Mouse (Mus musculus): ENCODE data around the gene Prickle3.
"Not testable (repeated sequence)": the region's sequence is repeated elsewhere in the genome, so short reads cannot be mapped to it uniquely, and the experiment has no call there.

Prickle3 gene

GRCm38 (mm10) chrX:7672739-7673138 is 15.7 kb downstream of the Prickle3 start:
- peak; percentile 63 for DNase-seq

GRCm38 (mm10) chrX:7673578-7674281 is 16.7 kb downstream of the Prickle3 start:
- peak; percentile 63 for DNase-seq

- peak; percentile 13 for DNase-seq
Observed at GRCm38 (mm10) chrX:7674284-7675000, 17.4 kb downstream of the Prickle3 start.

GRCm38 (mm10) chrX:7675001-7675380 is 17.9 kb downstream of the Prickle3 start:
- DNase-seq = no peak

- DNase-seq = no peak
Observed at GRCm38 (mm10) chrX:7678986-7679385, 21.9 kb downstream of the Prickle3 start.

GRCm38 (mm10) chrX:7679405-7680056 is 22.5 kb downstream of the Prickle3 start:
- DNase-seq = peak; percentile 95

- DNase-seq = no peak
Observed at GRCm38 (mm10) chrX:7680057-7680412, 23.0 kb downstream of the Prickle3 start.

- peak; percentile 33 for DNase-seq
Observed at GRCm38 (mm10) chrX:7680864-7681263, 23.8 kb downstream of the Prickle3 start, which contains the start of gene Magix. TSS of gene Magix (minus strand) at chrX:7681251.

GRCm38 (mm10) chrX:7688321-7688720 is 31.3 kb downstream of the Prickle3 start:
- no peak for DNase-seq

GRCm38 (mm10) chrX:7690486-7690885 is 33.4 kb downstream of the Prickle3 start:
- peak; percentile 50 for DNase-seq

- peak; percentile 68 for DNase-seq
Observed at GRCm38 (mm10) chrX:7692862-7693261, 35.8 kb downstream of the Prickle3 start.

GRCm38 (mm10) chrX:7696520-7696919 is 39.5 kb downstream of the Prickle3 start:
- DNase-seq = no peak

GRCm38 (mm10) chrX:7696954-7697381 is 39.9 kb downstream of the Prickle3 start, which contains the start of gene Gpkow:
TSS of gene Gpkow (plus strand) at chrX:7697131.
- DNase-seq = peak; percentile 94

- not testable (repeated sequence) for DNase-seq
Observed at GRCm38 (mm10) chrX:7713764-7714134, 56.7 kb downstream of the Prickle3 start.

GRCm38 (mm10) chrX:7714135-7714899 is 57.3 kb downstream of the Prickle3 start, which contains the start of gene Wdr45:
TSS of gene Wdr45 (plus strand) at chrX:7714333.
- peak; percentile 98 for DNase-seq

GRCm38 (mm10) chrX:7716058-7716457 is 59.0 kb downstream of the Prickle3 start:
- DNase-seq = peak; percentile 29

Data from lung, postnatal 36 days (tissue).